Mouse (Mus musculus) MEL-GATA-1-ER (cell line): ENCODE measurements around the gene Tmem243.
"Not testable (repeated sequence)": the region's sequence is repeated elsewhere in the genome, so short reads cannot be mapped to it uniquely, and the experiment has no call there.

Source experiments
- DNase-seq: peaks from one replicate; pipeline ENCODE4 v3.0.0-alpha.2; 2012; ENCODE audit warnings: low read depth; ENCODE audit errors: extremely low read depth

The Tmem243 gene

GRCm38 (mm10) chr5:9106806-9107205 is 6.3 kb downstream of the Tmem243 start:
- no peak for DNase-seq

- DNase-seq = no peak
Observed at GRCm38 (mm10) chr5:9107296-9108089, 7.0 kb downstream of the Tmem243 start.

- no peak for DNase-seq
Observed at GRCm38 (mm10) chr5:9108490-9108889, 8.0 kb downstream of the Tmem243 start.

- no peak for DNase-seq
Observed at GRCm38 (mm10) chr5:9109582-9109981, 9.1 kb downstream of the Tmem243 start.

- no peak for DNase-seq
Observed at GRCm38 (mm10) chr5:9111285-9111684, 10.8 kb downstream of the Tmem243 start.

GRCm38 (mm10) chr5:9111759-9112158 is 11.3 kb downstream of the Tmem243 start:
- peak; percentile 43 for DNase-seq

GRCm38 (mm10) chr5:9114162-9114561 is 13.7 kb downstream of the Tmem243 start:
- DNase-seq = no peak

- no peak for DNase-seq
Observed at GRCm38 (mm10) chr5:9124134-9124533, 23.7 kb downstream of the Tmem243 start.

- no peak for DNase-seq
Observed at GRCm38 (mm10) chr5:9128566-9128965, 28.1 kb downstream of the Tmem243 start.

GRCm38 (mm10) chr5:9131786-9132185 is 31.3 kb downstream of the Tmem243 start:
- DNase-seq = no peak

- DNase-seq = no peak
Observed at GRCm38 (mm10) chr5:9135588-9135987, 35.1 kb downstream of the Tmem243 start.

- DNase-seq = no peak
Observed at GRCm38 (mm10) chr5:9140724-9141123, 40.3 kb downstream of the Tmem243 start.

- DNase-seq = no peak
Observed at GRCm38 (mm10) chr5:9142376-9142775, 41.9 kb downstream of the Tmem243 start.

GRCm38 (mm10) chr5:9149273-9149850 is 48.9 kb downstream of the Tmem243 start:
- DNase-seq = no peak

GRCm38 (mm10) chr5:9156746-9157145 is 56.3 kb downstream of the Tmem243 start:
- DNase-seq = no peak

GRCm38 (mm10) chr5:9157336-9157735 is 56.9 kb downstream of the Tmem243 start:
- DNase-seq = no peak

- no peak for DNase-seq
Observed at GRCm38 (mm10) chr5:9160831-9161455, 60.5 kb downstream of the Tmem243 start.

- peak; percentile 74 for DNase-seq
Observed at GRCm38 (mm10) chr5:9161456-9162041, 61.1 kb downstream of the Tmem243 start, which contains the start of gene Dmtf1. TSS of gene Dmtf1 (minus strand) at chr5:9161776.

GRCm38 (mm10) chr5:9162088-9162487 is 61.6 kb downstream of the Tmem243 start:
- no peak for DNase-seq

GRCm38 (mm10) chr5:9163411-9163810 is 62.9 kb downstream of the Tmem243 start:
- no peak for DNase-seq

GRCm38 (mm10) chr5:9165151-9165550 is 64.7 kb downstream of the Tmem243 start:
- DNase-seq = not testable (repeated sequence)

GRCm38 (mm10) chr5:9166366-9166765 is 65.9 kb downstream of the Tmem243 start:
- no peak for DNase-seq
